Mouse (Mus musculus): ENCODE data around the gene Slc38a5. TPM values are rescaled to one million over a fixed set of nuclear protein-coding genes. Genes with fewer than 3 reads are reported as not detected.
A peak's percentile ranks its signal among the peaks of the same experiment; 100 is the strongest.

Gene Slc38a5
- polyA plus RNA-seq (2012; rRNA removed): 9.8 and 11.1 TPM in 2 replicates

GRCm38 (mm10) chrX:8271083-8271820 is at the start of gene Slc38a5:
Gene Slc38a5, plus strand, starts transcription at chrX:8271133.
- H3K4me3 ChIP-seq (ENCODE audit: insufficient read depth, low read length): no peak within 1 kb of the TSS
- H3K27ac ChIP-seq (ENCODE audit: insufficient read depth, low read length): no peak within 1 kb of the TSS

GRCm38 (mm10) chrX:8222296-8222677 is 48.6 kb upstream of the Slc38a5 start:
- no peak overlapping the region for H3K4me3 ChIP-seq (ENCODE audit: insufficient read depth, low read length)
- H3K4me1 ChIP-seq (ENCODE audit: control insufficient read depth, insufficient read depth, low read length): peaks cover 5% of the 10 kb centered on the region
- H3K27ac ChIP-seq (ENCODE audit: insufficient read depth, low read length): peak overlapping the region; percentile 55; the same call in 1 of the 2 replicates
- no peak for TF ChIP-seq CTCF (IDR thresholded peaks at IDR 0.05; ENCODE audit: extremely low read depth, insufficient read depth, low read length)
- TF ChIP-seq POLR2A (IDR thresholded peaks at IDR 0.05; ENCODE audit: extremely low read depth, insufficient read depth, low read length): no peak

More at GRCm38 (mm10) chrX:8271083-8271820, at the start of gene Slc38a5:
- no peaks in the 10 kb centered on the region for H3K4me1 ChIP-seq (ENCODE audit: control insufficient read depth, insufficient read depth, low read length)
- TF ChIP-seq POLR2A (IDR thresholded peaks at IDR 0.05; ENCODE audit: extremely low read depth, insufficient read depth, low read length) (no peak), CTCF (IDR thresholded peaks at IDR 0.05; ENCODE audit: extremely low read depth, insufficient read depth, low read length) (no peak)

GRCm38 (mm10) chrX:8222678-8223421 is 48.1 kb upstream of the Slc38a5 start:
- H3K27ac ChIP-seq (ENCODE audit: insufficient read depth, low read length): peak overlapping the region; percentile 55

GRCm38 (mm10) chrX:8223473-8223872 is 47.5 kb upstream of the Slc38a5 start:
- Histone ChIP-seq H3K27ac (ENCODE audit: insufficient read depth, low read length) (peak overlapping the region; percentile 55), H3K4me1 (ENCODE audit: control insufficient read depth, insufficient read depth, low read length) (peaks cover 4% of the 10 kb centered on the region), H3K4me3 (ENCODE audit: insufficient read depth, low read length) (no peak overlapping the region)
- no peak for TF ChIP-seq CTCF (IDR thresholded peaks at IDR 0.05; ENCODE audit: extremely low read depth, insufficient read depth, low read length)
- TF ChIP-seq POLR2A (IDR thresholded peaks at IDR 0.05; ENCODE audit: extremely low read depth, insufficient read depth, low read length): no peak

More at GRCm38 (mm10) chrX:8222678-8223421, 48.1 kb upstream of the Slc38a5 start:
- H3K4me3 ChIP-seq (ENCODE audit: insufficient read depth, low read length): no peak overlapping the region
- peaks cover 4% of the 10 kb centered on the region for H3K4me1 ChIP-seq (ENCODE audit: control insufficient read depth, insufficient read depth, low read length)
- TF ChIP-seq CTCF (IDR thresholded peaks at IDR 0.05; ENCODE audit: extremely low read depth, insufficient read depth, low read length): no peak
- TF ChIP-seq POLR2A (IDR thresholded peaks at IDR 0.05; ENCODE audit: extremely low read depth, insufficient read depth, low read length): no peak

GRCm38 (mm10) chrX:8230272-8230671 is 40.7 kb upstream of the Slc38a5 start:
- Histone ChIP-seq H3K27ac (ENCODE audit: insufficient read depth, low read length) (no peak overlapping the region), H3K4me1 (ENCODE audit: control insufficient read depth, insufficient read depth, low read length) (no peaks in the 10 kb centered on the region), H3K4me3 (ENCODE audit: insufficient read depth, low read length) (no peak overlapping the region)
- TF ChIP-seq POLR2A (IDR thresholded peaks at IDR 0.05; ENCODE audit: extremely low read depth, insufficient read depth, low read length) (no peak), CTCF (IDR thresholded peaks at IDR 0.05; ENCODE audit: extremely low read depth, insufficient read depth, low read length) (no peak)

- Histone ChIP-seq H3K4me3 (ENCODE audit: insufficient read depth, low read length) (no peak overlapping the region), H3K27ac (ENCODE audit: insufficient read depth, low read length) (no peak overlapping the region), H3K4me1 (ENCODE audit: control insufficient read depth, insufficient read depth, low read length) (no peaks in the 10 kb centered on the region)
- TF ChIP-seq POLR2A (IDR thresholded peaks at IDR 0.05; ENCODE audit: extremely low read depth, insufficient read depth, low read length) (no peak), CTCF (IDR thresholded peaks at IDR 0.05; ENCODE audit: extremely low read depth, insufficient read depth, low read length) (no peak)
Measured at GRCm38 (mm10) chrX:8233602-8234001, 37.3 kb upstream of the Slc38a5 start.

GRCm38 (mm10) chrX:8236704-8237103 is 34.2 kb upstream of the Slc38a5 start:
- TF ChIP-seq CTCF (IDR thresholded peaks at IDR 0.05; ENCODE audit: extremely low read depth, insufficient read depth, low read length) (no peak), POLR2A (IDR thresholded peaks at IDR 0.05; ENCODE audit: extremely low read depth, insufficient read depth, low read length) (no peak)
- H3K4me1 ChIP-seq (ENCODE audit: control insufficient read depth, insufficient read depth, low read length): no peaks in the 10 kb centered on the region
- no peak overlapping the region for H3K27ac ChIP-seq (ENCODE audit: insufficient read depth, low read length)
- H3K4me3 ChIP-seq (ENCODE audit: insufficient read depth, low read length): no peak overlapping the region

GRCm38 (mm10) chrX:8238804-8239395 is 32.0 kb upstream of the Slc38a5 start:
- Histone ChIP-seq H3K27ac (ENCODE audit: insufficient read depth, low read length) (no peak overlapping the region), H3K4me3 (ENCODE audit: insufficient read depth, low read length) (no peak overlapping the region), H3K4me1 (ENCODE audit: control insufficient read depth, insufficient read depth, low read length) (no peaks in the 10 kb centered on the region)
- TF ChIP-seq CTCF (IDR thresholded peaks at IDR 0.05; ENCODE audit: extremely low read depth, insufficient read depth, low read length): no peak
- no peak for TF ChIP-seq POLR2A (IDR thresholded peaks at IDR 0.05; ENCODE audit: extremely low read depth, insufficient read depth, low read length)

GRCm38 (mm10) chrX:8247680-8248079 is 23.3 kb upstream of the Slc38a5 start:
- H3K27ac ChIP-seq (ENCODE audit: insufficient read depth, low read length): no peak overlapping the region
- TF ChIP-seq CTCF (IDR thresholded peaks at IDR 0.05; ENCODE audit: extremely low read depth, insufficient read depth, low read length): no peak
- TF ChIP-seq POLR2A (IDR thresholded peaks at IDR 0.05; ENCODE audit: extremely low read depth, insufficient read depth, low read length): no peak
- H3K4me3 ChIP-seq (ENCODE audit: insufficient read depth, low read length): no peak overlapping the region
- no peaks in the 10 kb centered on the region; the same call in 1 of the 2 replicates for H3K4me1 ChIP-seq (ENCODE audit: control insufficient read depth, insufficient read depth, low read length)
